Mouse (Mus musculus) 3T3-L1 (cell line): ENCODE measurements around the gene Rrp15.
"Not testable (repeated sequence)": the region's sequence is repeated elsewhere in the genome, so short reads cannot be mapped to it uniquely, and the experiment has no call there.

Experiments used
- DNase-seq: peaks from one replicate; pipeline ENCODE4 v3.0.0-alpha.2; 2015; ENCODE audit warnings: low read depth, low spot score

Gene Rrp15

GRCm38 (mm10) chr1:186748724-186749653 is at the start of gene Rrp15:
Gene Rrp15 (minus strand): TSS chr1:186749358.
- DNase-seq, result peak; percentile 92

- DNase-seq, result no peak
Measured at GRCm38 (mm10) chr1:186797991-186798390, 48.8 kb upstream of the Rrp15 start.

GRCm38 (mm10) chr1:186785359-186785758 is 36.2 kb upstream of the Rrp15 start:
- no peak for DNase-seq

GRCm38 (mm10) chr1:186780826-186781225 is 31.7 kb upstream of the Rrp15 start:
- DNase-seq, result no peak

- DNase-seq, result no peak
Measured at GRCm38 (mm10) chr1:186773124-186773523, 24.0 kb upstream of the Rrp15 start.

GRCm38 (mm10) chr1:186772547-186773077 is 23.5 kb upstream of the Rrp15 start:
- DNase-seq, result no peak

- no peak for DNase-seq
Measured at GRCm38 (mm10) chr1:186772005-186772404, 22.8 kb upstream of the Rrp15 start.

GRCm38 (mm10) chr1:186770659-186771058 is 21.5 kb upstream of the Rrp15 start:
- DNase-seq, result no peak

- no peak for DNase-seq
Measured at GRCm38 (mm10) chr1:186768392-186768791, 19.2 kb upstream of the Rrp15 start.

- DNase-seq, result not testable (repeated sequence)
Measured at GRCm38 (mm10) chr1:186763451-186763850, 14.3 kb upstream of the Rrp15 start.

- DNase-seq, result peak; percentile 34
Measured at GRCm38 (mm10) chr1:186749675-186750283, 621 bp upstream of the Rrp15 start.

- DNase-seq, result no peak
Measured at GRCm38 (mm10) chr1:186739828-186740227, 9.3 kb downstream of the Rrp15 start.

GRCm38 (mm10) chr1:186735537-186735936 is 13.6 kb downstream of the Rrp15 start:
- peak; percentile 29 for DNase-seq

- no peak for DNase-seq
Measured at GRCm38 (mm10) chr1:186733052-186733451, 16.1 kb downstream of the Rrp15 start.

GRCm38 (mm10) chr1:186728778-186729177 is 20.4 kb downstream of the Rrp15 start:
- DNase-seq, result no peak

- no peak for DNase-seq
Measured at GRCm38 (mm10) chr1:186726117-186726516, 23.0 kb downstream of the Rrp15 start.

- DNase-seq, result no peak
Measured at GRCm38 (mm10) chr1:186722299-186722698, 26.9 kb downstream of the Rrp15 start.

GRCm38 (mm10) chr1:186721846-186722245 is 27.3 kb downstream of the Rrp15 start:
- peak; percentile 91 for DNase-seq

GRCm38 (mm10) chr1:186721166-186721565 is 28.0 kb downstream of the Rrp15 start:
- no peak for DNase-seq

GRCm38 (mm10) chr1:186719708-186720107 is 29.4 kb downstream of the Rrp15 start:
- peak; percentile 44 for DNase-seq

- peak; percentile 74 for DNase-seq
Measured at GRCm38 (mm10) chr1:186718881-186719280, 30.3 kb downstream of the Rrp15 start.
